Mouse (Mus musculus) midbrain, embryonic 10.5 days (tissue): ENCODE measurements around the gene Tatdn2. TPM values are rescaled to one million over a fixed set of nuclear protein-coding genes. Genes with fewer than 3 reads are reported as not detected.
"Not testable (repeated sequence)": the region's sequence is repeated elsewhere in the genome, so short reads cannot be mapped to it uniquely, and the experiment has no call there.

Source experiments
- DNase-seq: peaks from one replicate; pipeline ENCODE4 v3.0.0-alpha.2; 2017; ENCODE audit warnings: low spot score
- H3K27ac ChIP-seq: fragments of 300-500 bp; sonication (generic); replicated peaks from 2 replicates; pipeline ENCODE4 v1.5.1; 2016; ENCODE audit warnings: mild to moderate bottlenecking
- H3K27me3 ChIP-seq: fragments of 300-500 bp; sonication (generic); 2 replicates; pipeline ENCODE4 v1.6.1; 2016; ENCODE audit warnings: low read depth, mild to moderate bottlenecking; ENCODE audit not compliant: poor library complexity, severe bottlenecking
- H3K36me3 ChIP-seq: fragments of 300-500 bp; sonication (generic); 2 replicates; pipeline ENCODE4 v1.6.1; 2016; ENCODE audit warnings: mild to moderate bottlenecking, moderate library complexity
- H3K4me1 ChIP-seq: fragments of 300-500 bp; sonication (generic); 2 replicates; pipeline ENCODE4 v1.6.1; 2016
- H3K4me3 ChIP-seq: fragments of 300-500 bp; sonication (generic); 2 replicates; pipeline ENCODE4 v1.5.1; 2016; ENCODE audit warnings: mild to moderate bottlenecking, moderate library complexity
- H3K9me3 ChIP-seq: fragments of 300-500 bp; sonication (generic); replicated peaks from 2 replicates; pipeline ENCODE4 v1.6.1; 2016; ENCODE audit warnings: mild to moderate bottlenecking
- WGBS: fragments of 180-500 bp; shearing (Covaris S2); methylation state at CpG from one replicate; pipeline ENCODE4 v1.1.7; 2016; 5-methylcytosine and 5-hydroxymethylcytosine counted together
- polyA plus RNA-seq: library from polyadenylated mRNA; unstranded; fragments of >200 nt; fragmentation: Nextera tagmentation; extraction: Ambion mirVana; gene quantifications from 2 replicates; pipeline ENCODE4 v1.2.1, GENCODE M21; 2016

Gene Tatdn2
- polyA plus RNA-seq, 1 experiment from 2014 or later = 0.54 TPM

GRCm38 (mm10) chr6:113660492-113661352 lies 36.1 kb upstream of the Tatdn2 start:
- DNase-seq = no peak
- WGBS = 79% methylated on average over 14 of the region's 14 CpGs
- Histone ChIP-seq H3K4me3 (no peak overlapping the region), H3K27me3 (no peaks in the 10 kb centered on the region), H3K9me3 (no peaks in the 10 kb centered on the region), H3K4me1 (peaks cover 13% of the 10 kb centered on the region), H3K36me3 (no peaks in the 10 kb centered on the region), H3K27ac (no peak overlapping the region)

GRCm38 (mm10) chr6:113661353-113662241 lies 35.3 kb upstream of the Tatdn2 start:
- 71% methylated on average over 12 of the region's 12 CpGs for WGBS
- Histone ChIP-seq H3K27ac (no peak overlapping the region), H3K27me3 (no peaks in the 10 kb centered on the region)

GRCm38 (mm10) chr6:113662964-113663700 lies 33.7 kb upstream of the Tatdn2 start:
- H3K4me3 ChIP-seq = no peak overlapping the region
- no peaks in the 10 kb centered on the region for H3K36me3 ChIP-seq
- peaks cover 17% of the 10 kb centered on the region for H3K4me1 ChIP-seq
- no peaks in the 10 kb centered on the region for H3K27me3 ChIP-seq
- no peak for DNase-seq
- 96% methylated on average over 8 of the region's 8 CpGs for WGBS
- H3K9me3 ChIP-seq = no peaks in the 10 kb centered on the region
- no peak overlapping the region for H3K27ac ChIP-seq

More at GRCm38 (mm10) chr6:113661353-113662241, 35.3 kb upstream of the Tatdn2 start:
- DNase-seq = no peak
- H3K4me1 ChIP-seq = peaks cover 13% of the 10 kb centered on the region
- H3K4me3 ChIP-seq = no peak overlapping the region
- H3K36me3 ChIP-seq = no peaks in the 10 kb centered on the region
- H3K9me3 ChIP-seq = no peaks in the 10 kb centered on the region

GRCm38 (mm10) chr6:113664305-113664704 lies 32.5 kb upstream of the Tatdn2 start:
- WGBS = 83% methylated on average over 7 of the region's 7 CpGs
- no peak for DNase-seq
- Histone ChIP-seq H3K4me3 (no peak overlapping the region), H3K4me1 (peaks cover 24% of the 10 kb centered on the region), H3K27ac (no peak overlapping the region), H3K27me3 (no peaks in the 10 kb centered on the region), H3K9me3 (no peaks in the 10 kb centered on the region), H3K36me3 (no peaks in the 10 kb centered on the region)

GRCm38 (mm10) chr6:113667611-113668122 lies 29.2 kb upstream of the Tatdn2 start:
- Histone ChIP-seq H3K27me3 (no peaks in the 10 kb centered on the region), H3K27ac (no peak overlapping the region), H3K4me3 (no peak overlapping the region), H3K36me3 (no peaks in the 10 kb centered on the region), H3K9me3 (no peaks in the 10 kb centered on the region), H3K4me1 (peaks cover 11% of the 10 kb centered on the region)
- DNase-seq = no peak
- WGBS = 66% methylated on average over 8 of the region's 8 CpGs

GRCm38 (mm10) chr6:113668287-113669154 lies 28.3 kb upstream of the Tatdn2 start:
- H3K36me3 ChIP-seq = no peaks in the 10 kb centered on the region
- H3K4me3 ChIP-seq = no peak overlapping the region
- H3K4me1 ChIP-seq = peaks cover 11% of the 10 kb centered on the region
- DNase-seq = no peak
- no peaks in the 10 kb centered on the region for H3K9me3 ChIP-seq
- 59% methylated on average over 15 of the region's 15 CpGs for WGBS
- H3K27me3 ChIP-seq = no peaks in the 10 kb centered on the region
- H3K27ac ChIP-seq = 0 out of 2 replicates have a peak overlapping the region, but pooled peaks have one; percentile 52

GRCm38 (mm10) chr6:113669821-113670220 lies 27.0 kb upstream of the Tatdn2 start:
- Histone ChIP-seq H3K9me3 (no peaks in the 10 kb centered on the region), H3K27me3 (no peaks in the 10 kb centered on the region), H3K27ac (no peak overlapping the region), H3K4me1 (peaks cover 11% of the 10 kb centered on the region), H3K4me3 (no peak overlapping the region), H3K36me3 (no peaks in the 10 kb centered on the region)
- no peak for DNase-seq
- 85% methylated on average over 7 of the region's 7 CpGs for WGBS

GRCm38 (mm10) chr6:113672029-113672428 lies 24.8 kb upstream of the Tatdn2 start:
- H3K4me3 ChIP-seq, H3K27me3 ChIP-seq, H3K27ac ChIP-seq, H3K36me3 ChIP-seq, DNase-seq, H3K9me3 ChIP-seq: not testable (repeated sequence)
- peaks cover 11% of the 10 kb centered on the region for H3K4me1 ChIP-seq
- 88% methylated on average over 1 of the region's 1 CpGs for WGBS

GRCm38 (mm10) chr6:113672989-113673388 lies 23.9 kb upstream of the Tatdn2 start:
- H3K27ac ChIP-seq = no peak overlapping the region
- H3K27me3 ChIP-seq = no peaks in the 10 kb centered on the region
- H3K36me3 ChIP-seq = no peaks in the 10 kb centered on the region
- H3K4me3 ChIP-seq = no peak overlapping the region
- DNase-seq = no peak
- no peaks in the 10 kb centered on the region for H3K9me3 ChIP-seq
- WGBS = 84% methylated on average over 6 of the region's 6 CpGs
- H3K4me1 ChIP-seq = peaks cover 7% of the 10 kb centered on the region

GRCm38 (mm10) chr6:113675234-113675633 lies 21.6 kb upstream of the Tatdn2 start:
- H3K27ac ChIP-seq = no peak overlapping the region
- no peaks in the 10 kb centered on the region for H3K27me3 ChIP-seq
- 87% methylated on average over 4 of the region's 4 CpGs for WGBS
- no peaks in the 10 kb centered on the region for H3K9me3 ChIP-seq
- peaks cover 7% of the 10 kb centered on the region; the same call in 1 of the 2 replicates for H3K4me1 ChIP-seq
- DNase-seq = no peak
- H3K36me3 ChIP-seq = no peaks in the 10 kb centered on the region
- H3K4me3 ChIP-seq = no peak overlapping the region

- no peaks in the 10 kb centered on the region for H3K36me3 ChIP-seq
- H3K9me3 ChIP-seq = no peaks in the 10 kb centered on the region
- peaks cover 7% of the 10 kb centered on the region; the same call in 1 of the 2 replicates for H3K4me1 ChIP-seq
- H3K27me3 ChIP-seq = no peaks in the 10 kb centered on the region
- no peak for DNase-seq
- H3K4me3 ChIP-seq = no peak overlapping the region
- no peak overlapping the region for H3K27ac ChIP-seq
- WGBS = 94% methylated on average over 9 of the region's 9 CpGs
Measured at GRCm38 (mm10) chr6:113675991-113676390, 20.9 kb upstream of the Tatdn2 start.
